Mouse (Mus musculus): ENCODE data around the gene Gm614.

Gene Gm614

GRCm38 (mm10) chrX:101263892-101264291, at the start of gene Gm614:
Gene Gm614, minus strand, starts transcription at chrX:101263992.
- no peak for DNase-seq (ENCODE audit: low spot score)

DNA sequence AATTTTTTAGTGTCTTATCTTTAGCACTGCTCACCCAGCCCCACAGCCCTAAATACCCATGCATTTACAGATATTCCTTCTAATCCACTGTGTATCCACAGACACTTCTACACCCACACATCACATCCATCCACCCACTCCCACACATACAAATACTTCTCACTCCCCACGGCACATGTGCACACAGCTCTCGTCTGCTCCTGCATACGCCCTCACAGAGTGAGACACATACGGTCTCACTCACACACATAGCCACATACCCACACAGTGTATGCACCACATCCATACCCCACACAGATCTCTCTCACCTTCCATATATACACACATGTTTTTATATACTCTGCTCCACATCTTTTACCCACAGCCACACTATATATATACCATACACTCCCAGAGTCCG, 45.5 kb upstream of the Gm614 start:
- no peak for DNase-seq (ENCODE audit: low spot score)

GRCm38 (mm10) chrX:101304646-101305045, 40.9 kb upstream of the Gm614 start:
- DNase-seq (ENCODE audit: low spot score) = no peak

DNA sequence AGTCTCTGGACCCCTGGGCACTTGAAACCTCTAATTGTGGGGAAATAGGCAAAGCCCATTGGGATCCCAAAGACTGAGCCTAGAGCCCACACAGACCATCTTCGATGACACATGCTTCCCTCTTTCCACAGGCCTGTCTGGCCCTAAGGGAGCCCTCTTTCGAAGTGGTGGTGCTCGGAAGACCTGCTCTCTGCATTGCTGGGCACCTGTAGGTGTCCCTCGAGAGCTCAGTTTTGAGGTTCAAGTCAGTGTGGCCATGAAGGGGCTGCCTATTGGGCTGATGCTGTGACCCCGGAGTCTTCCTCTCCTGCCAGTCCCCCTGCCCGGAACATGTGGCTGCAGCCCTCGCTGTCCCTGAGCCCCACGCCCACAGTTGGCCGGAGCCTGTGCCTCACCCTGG, 37.9 kb upstream of the Gm614 start:
- no peak for DNase-seq (ENCODE audit: low spot score)

GRCm38 (mm10) chrX:101300427-101301030, 36.7 kb upstream of the Gm614 start:
- DNase-seq (ENCODE audit: low spot score) = no peak

- no peak for DNase-seq (ENCODE audit: low spot score)
These were observed 36.0 kb upstream of the Gm614 start for GRCm38 (mm10) chrX:101299473-101300426.

DNA sequence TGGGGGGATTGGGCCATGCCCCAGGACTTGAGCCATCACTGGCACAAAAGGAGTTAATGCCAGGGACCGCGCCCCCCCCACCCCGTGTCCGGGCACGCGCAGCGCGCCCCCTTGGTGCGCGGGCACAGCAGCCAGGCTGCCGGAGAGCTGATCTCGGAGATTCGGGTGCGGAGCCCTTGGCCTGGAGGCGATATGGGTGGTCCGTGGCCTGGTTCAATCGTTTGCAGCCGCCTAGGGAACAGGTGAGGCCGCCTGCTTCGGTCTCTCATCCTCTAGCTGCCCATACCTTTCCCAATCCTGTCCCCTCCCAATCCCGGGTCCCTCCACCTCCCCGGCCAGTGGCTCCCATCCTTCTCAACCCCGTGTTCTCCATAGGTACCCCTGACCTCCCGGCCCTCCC, 35.3 kb upstream of the Gm614 start, which contains the start of gene Nlgn3:
Gene Nlgn3, plus strand, starts transcription at position 114 of the 400 bp plus-strand sequence.
- no peak for DNase-seq (ENCODE audit: low spot score)

- DNase-seq (ENCODE audit: low spot score) = no peak
These were observed 26.3 kb upstream of the Gm614 start for GRCm38 (mm10) chrX:101290111-101290510.

DNA sequence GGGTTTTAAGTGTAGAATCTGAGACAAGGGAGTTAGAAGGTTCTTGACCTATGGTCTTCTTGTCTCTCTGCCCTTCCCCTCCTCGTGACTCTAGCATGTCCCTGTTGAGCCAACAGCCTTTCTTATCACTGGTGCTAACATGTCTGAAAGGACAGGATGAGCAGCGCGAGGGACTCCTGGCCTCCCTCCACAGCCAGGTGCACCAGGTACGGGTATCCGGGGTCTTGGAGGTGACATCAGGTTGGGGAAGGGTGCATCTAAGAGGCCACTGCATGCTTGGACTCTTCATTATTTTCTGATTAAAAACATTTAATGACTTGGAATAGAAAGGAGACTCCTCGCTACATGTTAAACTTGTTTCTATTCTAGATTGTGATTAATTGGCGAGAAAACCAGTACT, 25.2 kb upstream of the Gm614 start:
- no peak for DNase-seq (ENCODE audit: low spot score)

DNA sequence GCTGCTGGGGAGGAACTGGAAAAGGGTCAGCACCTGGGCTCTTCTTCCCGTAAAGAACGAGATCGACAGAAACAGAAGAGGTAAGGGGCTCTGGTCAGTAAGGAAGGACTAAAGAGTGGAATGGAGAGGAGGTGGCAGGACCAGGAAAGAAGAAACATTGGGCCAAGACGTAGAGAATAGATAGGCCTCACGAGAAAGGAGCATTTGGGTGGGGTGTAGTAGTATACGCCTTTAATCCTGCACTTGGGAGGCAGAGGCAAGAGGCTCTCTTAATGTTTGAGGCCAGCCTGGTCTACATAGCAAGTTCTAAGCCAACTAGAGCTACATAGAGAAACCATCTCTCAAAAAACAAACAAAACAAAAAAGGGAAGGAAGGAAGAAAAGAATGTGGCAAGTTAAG, 24.6 kb upstream of the Gm614 start:
- no peak for DNase-seq (ENCODE audit: low spot score)

- DNase-seq (ENCODE audit: low spot score) = no peak
These were observed 23.8 kb upstream of the Gm614 start for GRCm38 (mm10) chrX:101287543-101287942.

DNA sequence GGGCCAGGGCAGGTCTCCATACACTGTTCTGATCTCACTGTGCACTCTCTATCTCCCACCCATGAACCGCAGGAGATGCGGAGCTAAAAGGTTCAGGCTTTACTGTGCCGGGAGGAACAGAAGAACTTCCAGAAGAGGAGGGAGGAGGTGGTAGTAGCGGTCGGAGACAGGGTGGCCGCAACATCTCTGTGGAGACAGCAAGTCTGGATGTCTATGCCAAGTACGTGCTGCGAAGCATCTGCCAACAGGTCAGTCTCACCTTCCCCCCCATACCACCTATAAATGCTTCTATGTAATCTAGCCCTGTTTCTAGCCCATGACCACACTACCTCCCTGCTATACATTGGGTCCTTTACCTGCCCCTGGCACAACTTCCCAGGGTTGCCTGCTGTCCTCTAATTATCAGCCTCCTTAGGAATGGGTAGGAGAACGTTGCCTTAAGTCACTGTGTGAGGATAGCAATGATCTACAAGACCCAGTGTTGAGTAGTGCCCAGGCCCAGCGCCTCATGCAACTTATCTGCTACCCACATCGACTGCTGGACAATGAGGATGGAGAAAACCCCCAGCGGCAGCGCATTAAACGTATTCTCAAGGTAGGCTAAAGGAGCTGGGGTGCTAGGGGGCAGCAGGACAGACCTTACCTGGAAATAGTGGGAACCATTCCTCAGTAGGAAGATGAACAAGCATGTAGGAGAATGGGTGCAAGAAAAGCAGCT, 22.3 kb upstream of the Gm614 start:
- DNase-seq (ENCODE audit: low spot score) = no peak

DNA sequence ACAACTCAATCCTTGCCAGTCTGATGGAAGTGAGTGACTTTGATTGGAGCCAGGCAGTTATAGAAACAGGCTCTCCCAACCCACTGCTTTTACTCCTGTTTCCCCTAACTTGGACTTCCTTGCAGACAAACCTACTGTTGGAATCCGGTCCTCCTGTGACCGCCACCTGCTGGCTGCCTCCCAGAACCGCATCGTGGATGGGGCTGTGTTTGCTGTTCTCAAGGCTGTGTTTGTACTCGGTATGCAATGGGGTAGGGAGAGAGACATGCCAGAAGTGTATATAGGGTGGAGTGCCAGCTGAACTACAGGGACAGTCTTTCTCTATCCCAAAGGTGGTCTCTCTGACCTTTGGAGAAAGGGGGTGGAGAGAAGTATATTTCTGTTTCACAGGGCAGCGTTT, 21.7 kb upstream of the Gm614 start:
- DNase-seq (ENCODE audit: low spot score) = peak; percentile 47

DNA sequence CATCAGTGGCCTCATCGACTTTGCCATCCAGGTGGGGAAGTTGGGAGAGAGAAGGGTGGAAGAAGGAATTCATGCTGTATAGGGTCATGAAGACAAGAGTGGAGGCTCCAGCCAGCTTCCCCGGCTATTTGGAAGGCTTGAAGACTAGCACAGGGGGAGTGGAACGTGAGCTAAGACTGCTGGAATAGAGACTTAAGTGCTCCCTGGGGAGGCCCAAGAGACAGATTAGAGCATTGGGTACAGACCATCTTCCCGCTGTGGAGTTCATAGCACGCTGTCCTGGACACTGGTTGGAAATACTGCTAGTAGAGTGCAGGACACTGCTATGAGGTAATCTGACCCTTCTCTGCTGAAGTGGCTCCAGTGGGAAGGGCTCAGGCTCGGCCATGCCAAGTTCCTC, 19.0 kb upstream of the Gm614 start:
- DNase-seq (ENCODE audit: low spot score) = no peak

DNA sequence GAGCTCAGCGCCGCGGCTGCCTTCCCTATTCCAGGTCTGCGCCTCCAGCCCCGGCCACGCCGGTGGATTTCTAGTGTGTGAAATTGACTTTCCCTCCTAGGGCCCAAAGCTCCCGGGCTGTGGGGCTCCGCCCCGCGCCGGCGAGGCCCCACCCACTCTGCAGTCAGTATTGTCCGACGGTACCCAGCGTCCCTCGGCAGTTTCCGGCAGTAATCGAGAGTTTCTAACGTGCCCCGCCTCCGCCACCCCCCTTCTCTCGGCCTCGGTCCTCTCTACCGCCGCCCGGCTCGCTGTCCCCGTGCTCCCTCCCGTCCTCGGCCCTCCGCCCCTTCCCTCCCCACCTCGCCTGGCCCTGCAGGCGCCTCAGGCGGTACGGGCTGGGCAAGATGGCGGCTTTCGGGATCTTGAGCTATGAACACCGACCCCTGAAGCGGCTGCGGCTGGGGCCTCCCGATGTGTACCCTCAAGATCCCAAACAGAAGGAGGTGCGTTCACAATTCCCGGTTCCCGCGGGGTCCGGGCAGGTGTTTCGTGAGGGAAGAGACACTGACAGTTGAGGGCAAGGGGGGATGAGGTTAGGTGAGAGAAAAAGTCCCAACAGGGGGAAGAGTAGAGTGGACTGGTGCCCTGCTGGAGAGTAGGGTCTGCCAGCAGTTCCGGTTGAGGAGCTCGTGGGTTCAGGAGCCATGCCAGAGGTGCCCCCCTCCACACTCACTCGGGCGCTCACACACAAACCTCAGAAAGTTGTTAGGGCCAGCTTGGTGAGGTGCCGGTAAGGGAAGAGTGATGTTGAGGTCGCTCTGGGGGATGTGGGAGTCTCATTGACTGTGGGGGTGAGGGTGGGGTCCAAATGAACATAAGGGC, 10.3 kb upstream of the Gm614 start, which contains the start of gene Med12:
Gene Med12, plus strand, starts transcription at position 156 of the 864 bp plus-strand sequence.
- DNase-seq (ENCODE audit: low spot score) = peak; percentile 88

- no peak for DNase-seq (ENCODE audit: low spot score)
These were observed 9.6 kb upstream of the Gm614 start for GRCm38 (mm10) chrX:101273410-101273809.

- DNase-seq (ENCODE audit: low spot score) = no peak
These were observed 4.9 kb upstream of the Gm614 start, which contains the start of gene Gm20489 for GRCm38 (mm10) chrX:101268755-101269124. Gene Gm20489, minus strand, starts transcription at chrX:101269023.

DNA sequence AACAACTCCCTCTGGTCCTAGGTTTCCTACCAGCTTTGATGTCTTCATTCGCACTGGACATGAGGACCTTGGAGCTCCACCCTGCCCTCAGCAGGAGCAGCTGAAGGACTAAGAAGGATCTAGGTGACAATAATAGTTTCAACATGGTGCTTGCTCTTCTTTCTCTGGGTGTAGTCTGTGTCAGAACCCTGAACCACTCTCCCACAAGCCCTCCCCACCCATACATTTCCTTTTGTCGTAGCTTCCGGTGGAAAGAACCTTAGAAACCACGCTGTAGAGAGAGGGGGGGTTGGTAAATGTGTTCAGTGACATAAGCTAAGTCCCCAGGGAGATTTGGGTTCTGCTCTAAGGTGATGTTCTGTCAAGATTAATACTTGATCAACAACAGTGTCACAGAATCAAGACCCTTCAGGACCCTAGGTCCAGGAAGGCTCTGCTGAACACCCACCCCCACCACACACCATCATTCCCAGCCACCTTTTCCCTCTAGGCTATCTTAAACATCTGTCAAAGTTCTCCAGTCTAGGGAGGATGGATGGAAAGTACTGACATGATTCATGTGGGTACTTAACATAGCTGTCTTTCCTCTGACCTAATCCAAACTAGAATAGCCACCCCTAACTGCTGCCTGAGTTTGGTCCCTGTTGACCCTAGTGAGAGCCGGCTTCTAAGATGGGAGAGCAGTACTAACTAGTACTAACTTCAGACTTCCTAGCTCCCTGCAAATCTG, 4.4 kb upstream of the Gm614 start, which contains the start of gene Il2rg:
Gene Il2rg, minus strand, starts transcription at position 231 of the 730 bp plus-strand sequence.
- DNase-seq (ENCODE audit: low spot score) = no peak

DNA sequence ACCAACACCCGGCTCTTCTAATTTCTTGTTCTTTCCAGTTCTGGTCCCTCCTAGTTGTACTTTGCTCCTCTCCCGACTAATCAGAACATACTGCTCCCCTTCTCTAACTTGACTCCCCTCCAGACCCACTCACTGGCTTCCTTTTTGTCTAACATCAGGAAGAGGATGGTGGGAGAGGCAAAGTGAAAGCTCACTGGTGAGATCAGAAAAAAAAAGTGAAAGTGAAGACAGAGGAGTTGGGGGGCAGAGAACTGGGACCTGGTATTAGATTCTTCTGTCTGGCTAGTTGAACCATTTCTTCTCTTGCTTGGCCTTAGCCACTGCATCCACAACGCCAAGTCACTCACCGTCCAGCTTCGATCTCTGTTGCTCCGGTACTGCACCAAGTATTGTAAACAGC, 2.8 kb upstream of the Gm614 start:
- DNase-seq (ENCODE audit: low spot score) = no peak

- no peak for DNase-seq (ENCODE audit: low spot score)
These were observed 3.1 kb downstream of the Gm614 start for GRCm38 (mm10) chrX:101260441-101261325.

Measured in adipocyte (in vitro differentiated cells).